Comparison of ENCODE assay signal across 8 mouse cellular contexts in genomic region chr5:53105716-53106115, GRCm38 (mm10).
DNase-seq lines count a peak whose midpoint lies in the region; ATAC-seq lines count a peak whose summit lies in the region.

No protein-coding gene starts in this region.

- no peak overlapping the region for H3K27ac ChIP-seq in embryonic facial prominence, embryonic 14.5 days (replicated peaks; ENCODE audit: low read depth, low read length)
- H3K27ac ChIP-seq in embryonic facial prominence, embryonic 10.5 days (replicated peaks) = no peak overlapping the region
- H3K27ac ChIP-seq in hindbrain, embryonic 11.5 days (ENCODE audit: low read depth, low read length) = no peak overlapping the region

- H3K4me2 ChIP-seq in embryonic facial prominence, embryonic 14.5 days (ENCODE audit: low read depth, low read length) = no peak overlapping the region
- no peak overlapping the region for H3K4me2 ChIP-seq in hindbrain, embryonic 11.5 days (replicated peaks; ENCODE audit: low read depth, low read length)

- no peak overlapping the region for H3K4me3 ChIP-seq in embryonic facial prominence, embryonic 14.5 days (ENCODE audit: low read depth, low read length)
- H3K4me3 ChIP-seq in embryonic facial prominence, embryonic 10.5 days = no peak overlapping the region
- no peak overlapping the region for H3K4me3 ChIP-seq in hindbrain, embryonic 11.5 days (ENCODE audit: low read depth, low read length)

- peak; percentile 17 for DNase-seq in embryonic facial prominence, embryonic 14.5 days (ENCODE audit: low spot score)
- DNase-seq in embryonic facial prominence, embryonic 10.5 days (ENCODE audit: low spot score) = no peak
- DNase-seq in ovary, adult 18-20 months (ENCODE audit: low spot score) = peak; percentile 5
- no peak for DNase-seq in ovary, postnatal 10 days (ENCODE audit: low spot score)
- DNase-seq in gastrocnemius, postnatal 25 days = peak; percentile 16
- DNase-seq in right cerebral cortex, postnatal 14 days = peak; percentile 55
- DNase-seq in hindbrain, embryonic 11.5 days (ENCODE audit: low spot score) = no peak

- 67% methylated on average over 8 of the region's 8 CpGs for WGBS in embryonic facial prominence, embryonic 14.5 days
- 79% methylated on average over 8 of the region's 8 CpGs for WGBS in embryonic facial prominence, embryonic 10.5 days
- WGBS in hindbrain, embryonic 11.5 days = 76% methylated on average over 8 of the region's 8 CpGs

- no peak for ATAC-seq in embryonic facial prominence, embryonic 14.5 days (ENCODE audit: low read depth)
- no peak for ATAC-seq in hindbrain, embryonic 11.5 days (ENCODE audit: low FRiP score)
- no peak for ATAC-seq in monocyte, adult 5-6 weeks (replicated peaks; ENCODE audit: insufficient number of reproducible peaks, low FRiP score, low TSS enrichment, poor library complexity, severe bottlenecking)

- no peaks in the 10 kb centered on the region for H3K27me3 ChIP-seq in embryonic facial prominence, embryonic 14.5 days (replicated peaks; ENCODE audit: control insufficient read depth, insufficient read depth, low read length)
- H3K27me3 ChIP-seq in embryonic facial prominence, embryonic 10.5 days (replicated peaks; ENCODE audit: low read depth, poor library complexity, severe bottlenecking) = no peaks in the 10 kb centered on the region
- H3K27me3 ChIP-seq in hindbrain, embryonic 11.5 days (ENCODE audit: control insufficient read depth, insufficient read depth, low read length) = no peaks in the 10 kb centered on the region

- H3K9ac ChIP-seq in embryonic facial prominence, embryonic 14.5 days (ENCODE audit: low read depth, low read length) = no peak overlapping the region
- no peak overlapping the region for H3K9ac ChIP-seq in hindbrain, embryonic 11.5 days (ENCODE audit: low read depth, low read length)

- H3K9me3 ChIP-seq in embryonic facial prominence, embryonic 14.5 days (ENCODE audit: control insufficient read depth, low read length) = no peaks in the 10 kb centered on the region
- H3K9me3 ChIP-seq in embryonic facial prominence, embryonic 10.5 days = no peaks in the 10 kb centered on the region
- no peaks in the 10 kb centered on the region for H3K9me3 ChIP-seq in hindbrain, embryonic 11.5 days (ENCODE audit: control insufficient read depth, low read length)

- no peaks in the 10 kb centered on the region for H3K36me3 ChIP-seq in embryonic facial prominence, embryonic 14.5 days (ENCODE audit: control insufficient read depth, insufficient read depth, low read length)
- H3K36me3 ChIP-seq in embryonic facial prominence, embryonic 10.5 days (replicated peaks) = no peaks in the 10 kb centered on the region
- no peaks in the 10 kb centered on the region for H3K36me3 ChIP-seq in hindbrain, embryonic 11.5 days (ENCODE audit: control insufficient read depth, insufficient read depth, low read length)

- H3K4me1 ChIP-seq in embryonic facial prominence, embryonic 14.5 days (ENCODE audit: control insufficient read depth, insufficient read depth, low read length) = no peaks in the 10 kb centered on the region
- no peaks in the 10 kb centered on the region for H3K4me1 ChIP-seq in embryonic facial prominence, embryonic 10.5 days
- no peaks in the 10 kb centered on the region for H3K4me1 ChIP-seq in hindbrain, embryonic 11.5 days (replicated peaks; ENCODE audit: control insufficient read depth, insufficient read depth, low read length)

Comparison
In these comparisons a context has a peak if more than half of its experiments do, and no peak if none do; other contexts are left out.
1. DNase-seq: peak in embryonic facial prominence, embryonic 14.5 days (single experiment), ovary, adult 18-20 months (single experiment), gastrocnemius, postnatal 25 days (single experiment) and right cerebral cortex, postnatal 14 days (single experiment); none in embryonic facial prominence, embryonic 10.5 days (single experiment), ovary, postnatal 10 days (single experiment) and hindbrain, embryonic 11.5 days (single experiment).